9 mouse cellular contexts compared by ENCODE assay signal in the genomic region with DNA sequence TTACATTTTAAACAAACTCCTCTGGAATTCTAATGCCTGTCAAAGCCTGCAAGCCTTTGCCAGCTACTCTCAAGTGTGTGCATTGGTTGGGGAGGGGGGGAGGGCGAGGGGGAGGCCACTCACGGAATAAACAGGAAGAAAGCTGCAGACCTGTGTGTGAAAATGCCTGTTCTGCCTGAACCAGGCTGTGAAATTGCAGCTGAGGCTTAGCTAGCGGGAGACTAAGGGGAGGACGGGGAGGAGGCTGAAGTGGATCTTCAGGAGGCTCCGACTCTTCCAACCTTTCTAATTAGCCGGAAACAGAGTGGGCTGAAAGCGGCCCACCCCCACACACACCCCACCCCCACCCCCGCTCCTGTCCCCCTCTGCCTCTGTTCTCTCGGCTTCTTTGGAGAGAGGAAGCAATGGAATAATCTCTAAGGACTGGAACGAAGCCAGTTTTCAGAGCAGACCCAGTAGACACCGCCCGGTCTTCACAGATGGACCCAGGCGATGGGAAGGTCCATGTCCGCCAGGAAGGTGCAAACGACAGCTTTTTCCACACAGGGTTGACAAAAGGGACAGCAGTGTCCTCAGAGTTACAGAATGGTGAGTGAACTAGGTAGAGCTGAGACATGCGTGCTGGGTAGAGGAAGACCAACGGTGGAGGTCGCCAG. TPM values are rescaled to one million over a fixed set of nuclear protein-coding genes. Genes with fewer than 3 reads are reported as not detected.
DNase-seq lines count a peak whose midpoint lies in the region; ATAC-seq and TF ChIP-seq lines count a peak whose summit lies in the region.
"Had no signal": no experiment of that assay in that cellular context is flagged by ENCODE, and none has a peak within 500 bp of the region (broad histone marks: within the 10 kb centered on the region; RNA-seq: fewer than 3 reads in every experiment).

No protein-coding gene starts in this region.

- H3K4me3 ChIP-seq in liver, embryonic 11.5 days (ENCODE audit: low read depth, low read length), result no peak overlapping the region
- H3K4me3 ChIP-seq in intestine, postnatal 0 days (ENCODE audit: low read depth, low read length), result no peak overlapping the region
- no peak overlapping the region for H3K4me3 ChIP-seq in stomach, embryonic 14.5 days (ENCODE audit: low read depth, low read length)

- H3K4me1 ChIP-seq in liver, embryonic 11.5 days (replicated peaks; ENCODE audit: control insufficient read depth, insufficient read depth, low read length), result peaks cover 13% of the 10 kb centered on the region
- H3K4me1 ChIP-seq in intestine, postnatal 0 days (replicated peaks; ENCODE audit: control insufficient read depth, insufficient read depth, low read length), result peaks cover 4% of the 10 kb centered on the region; the same call in 1 of the 2 replicates
- H3K4me1 ChIP-seq in stomach, embryonic 14.5 days (ENCODE audit: control insufficient read depth, insufficient read depth, low read length), result peaks cover 11% of the 10 kb centered on the region

- no peaks in the 10 kb centered on the region for H3K9me3 ChIP-seq in liver, embryonic 11.5 days (ENCODE audit: control insufficient read depth, low read length)
- H3K9me3 ChIP-seq in intestine, postnatal 0 days (ENCODE audit: control insufficient read depth), result no peaks in the 10 kb centered on the region
- H3K9me3 ChIP-seq in stomach, embryonic 14.5 days (ENCODE audit: control insufficient read depth, low read depth, low read length), result no peaks in the 10 kb centered on the region

- peak overlapping the region; percentile 3; the same call in 1 of the 2 replicates for H3K4me2 ChIP-seq in liver, embryonic 11.5 days
- peak overlapping the region; percentile 30; the same call in 1 of the 2 replicates for H3K4me2 ChIP-seq in intestine, postnatal 0 days (replicated peaks; ENCODE audit: low read depth)
- H3K4me2 ChIP-seq in stomach, embryonic 14.5 days (replicated peaks; ENCODE audit: low read depth, low read length), result peak overlapping the region; percentile 28

- H3K27ac ChIP-seq in liver, embryonic 11.5 days (ENCODE audit: low read depth, low read length), result no peak overlapping the region
- no peak overlapping the region for H3K27ac ChIP-seq in intestine, postnatal 0 days (ENCODE audit: low read depth, low read length)
- peak overlapping the region; percentile 67; the same call in 1 of the 2 replicates for H3K27ac ChIP-seq in stomach, embryonic 14.5 days (ENCODE audit: low read length)

- H3K9ac ChIP-seq in liver, embryonic 11.5 days (ENCODE audit: low read depth, low read length), result no peak overlapping the region
- H3K9ac ChIP-seq in intestine, postnatal 0 days (ENCODE audit: low read depth, low read length), result no peak overlapping the region
- H3K9ac ChIP-seq in stomach, embryonic 14.5 days (replicated peaks; ENCODE audit: low read depth, low read length), result 0 out of 2 replicates have a peak overlapping the region, but pooled peaks have one; percentile 3

- H3K27me3 ChIP-seq in liver, embryonic 11.5 days (replicated peaks; ENCODE audit: control insufficient read depth, insufficient read depth, low read length), result no peaks in the 10 kb centered on the region
- no peaks in the 10 kb centered on the region for H3K27me3 ChIP-seq in intestine, postnatal 0 days (replicated peaks; ENCODE audit: control insufficient read depth, insufficient read depth, low read length)
- no peaks in the 10 kb centered on the region for H3K27me3 ChIP-seq in stomach, embryonic 14.5 days (ENCODE audit: control insufficient read depth, insufficient read depth, low read length)

- no peak for TF ChIP-seq CTCF in intestine, postnatal 0 days (IDR thresholded peaks at IDR 0.05; ENCODE audit: low read depth)

- peak; percentile 25 for DNase-seq in embryo, embryonic 9.5 days (ENCODE audit: extremely low spot score)
- no peak for DNase-seq in embryo, embryonic 11 days
- no peak for DNase-seq in liver, embryonic 11.5 days (ENCODE audit: low spot score)
- no peak for DNase-seq in liver
- no peak for DNase-seq in right cerebral cortex, postnatal 25 days
- DNase-seq in gastrocnemius, postnatal 10 days, result no peak
- DNase-seq: right cerebral cortex, adult 18-20 months had no signal

- WGBS in liver, embryonic 11.5 days, result 57% methylated on average over 18 of the region's 18 CpGs
- WGBS in intestine, postnatal 0 days, result 51% methylated on average over 18 of the region's 18 CpGs
- 28% methylated on average over 18 of the region's 18 CpGs for WGBS in stomach, embryonic 14.5 days

- ATAC-seq in liver, embryonic 11.5 days (replicated peaks; ENCODE audit: low FRiP score), result no peak
- ATAC-seq in intestine, postnatal 0 days, result no peak
- peak; percentile 33; the same call in 1 of the 2 replicates for ATAC-seq in stomach, embryonic 14.5 days (ENCODE audit: insufficient number of reproducible peaks, insufficient read depth, low FRiP score, low read depth)

- 0 out of 2 replicates have a peak, but pooled peaks cover 2% of the 10 kb centered on the region for H3K36me3 ChIP-seq in liver, embryonic 11.5 days (ENCODE audit: control insufficient read depth, insufficient read depth, low read length)
- peaks cover 5% of the 10 kb centered on the region; the same call in 1 of the 2 replicates for H3K36me3 ChIP-seq in intestine, postnatal 0 days (ENCODE audit: control insufficient read depth, insufficient read depth)
- H3K36me3 ChIP-seq in stomach, embryonic 14.5 days (ENCODE audit: control insufficient read depth, insufficient read depth, low read length), result no peaks in the 10 kb centered on the region

RNA-seq across cellular contexts. Expression of a gene that starts 17.8 kb away (rescaled TPM):
- polyA plus RNA-seq in liver, embryonic 11.5 days (2014; fragmentation: Nextera tagmentation; extraction: Ambion mirVana), result 8.6 and 9.2 TPM in 2 replicates
- 18.4 and 19.7 TPM in 2 replicates for polyA plus RNA-seq in intestine, postnatal 0 days (2015; fragmentation: Nextera tagmentation; extraction: Ambion mirVana)
- 17.7 and 19.0 TPM in 2 replicates for polyA plus RNA-seq in stomach, embryonic 14.5 days (2014; fragmentation: Nextera tagmentation; extraction: Ambion mirVana)
- total RNA-seq in gastrocnemius, postnatal 10 days (2021), result 10 to 100 TPM in 1 of 2 experiments, 1 to 10 TPM in 1; 9.9 to 11.2 TPM

RNA-seq across cellular contexts. Expression of a gene that starts 43.1 kb away (rescaled TPM):
- polyA plus RNA-seq in liver, embryonic 11.5 days (2014; fragmentation: Nextera tagmentation; extraction: Ambion mirVana), result 0.15 and 0.47 TPM in 2 replicates
- polyA plus RNA-seq in intestine, postnatal 0 days (2015; fragmentation: Nextera tagmentation; extraction: Ambion mirVana), result 0.09 TPM in 1 of 2 replicates, not detected in the other
- 0.39 TPM in 1 of 2 replicates, not detected in the other for polyA plus RNA-seq in stomach, embryonic 14.5 days (2014; fragmentation: Nextera tagmentation; extraction: Ambion mirVana)
- not detected for total RNA-seq in gastrocnemius, postnatal 10 days (2021)

RNA-seq across cellular contexts. Expression of a gene that starts 43.4 kb away (rescaled TPM):
- polyA plus RNA-seq in liver, embryonic 11.5 days (2014; fragmentation: Nextera tagmentation; extraction: Ambion mirVana), result 2.8 and 4.5 TPM in 2 replicates
- polyA plus RNA-seq in intestine, postnatal 0 days (2015; fragmentation: Nextera tagmentation; extraction: Ambion mirVana), result 5.7 TPM in 2 replicates
- 5.9 and 7.4 TPM in 2 replicates for polyA plus RNA-seq in stomach, embryonic 14.5 days (2014; fragmentation: Nextera tagmentation; extraction: Ambion mirVana)
- 1 to 10 TPM; 6.4 to 6.9 TPM for total RNA-seq in gastrocnemius, postnatal 10 days (2021)

RNA-seq across cellular contexts. Expression of a gene that starts 53.5 kb away (rescaled TPM):
- polyA plus RNA-seq in liver, embryonic 11.5 days (2014; fragmentation: Nextera tagmentation; extraction: Ambion mirVana), result 0.86 TPM in 1 of 2 replicates, not detected in the other
- 2.5 and 2.6 TPM in 2 replicates for polyA plus RNA-seq in intestine, postnatal 0 days (2015; fragmentation: Nextera tagmentation; extraction: Ambion mirVana)
- 21.1 and 23.4 TPM in 2 replicates for polyA plus RNA-seq in stomach, embryonic 14.5 days (2014; fragmentation: Nextera tagmentation; extraction: Ambion mirVana)
- 10 to 100 TPM in 1 of 2 experiments, 1 to 10 TPM in 1; 9.8 to 16.8 TPM for total RNA-seq in gastrocnemius, postnatal 10 days (2021)
